In the genomic region with DNA sequence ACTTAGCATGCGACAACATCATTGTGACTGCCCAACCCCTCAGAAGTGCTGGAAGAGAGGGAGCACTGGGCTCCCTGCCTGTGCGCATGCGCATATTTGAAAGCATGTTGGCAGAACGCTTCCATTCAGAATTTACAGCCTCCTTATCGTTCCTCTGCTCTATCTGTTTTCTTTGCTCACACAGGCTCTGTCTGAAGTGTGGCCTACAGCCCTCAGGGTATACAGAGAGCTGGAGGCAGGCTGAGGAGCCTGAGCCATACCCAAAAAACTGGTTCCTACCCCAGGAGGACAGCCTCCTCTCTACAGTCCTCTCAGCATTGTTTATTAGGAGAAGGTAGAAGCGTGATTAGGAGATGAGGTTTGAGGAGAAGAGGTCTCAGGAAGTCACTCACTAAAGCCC, we compare ENCODE assay signal across 18 mouse cellular contexts.
"Had no signal": no experiment of that assay in that cellular context is flagged by ENCODE, and none has a peak within 500 bp of the region (broad histone marks: within the 10 kb centered on the region; RNA-seq: fewer than 3 reads in every experiment).

No protein-coding gene starts in this region.

- H3K9ac ChIP-seq: liver, embryonic 13.5 days; lung, embryonic 14.5 days; midbrain, embryonic 12.5 days; midbrain, embryonic 15.5 days; neural tube, embryonic 12.5 days; neural tube, embryonic 15.5 days had no signal

- H3K27me3 ChIP-seq: liver, embryonic 13.5 days; midbrain, embryonic 12.5 days; midbrain, embryonic 15.5 days; neural tube, embryonic 12.5 days; neural tube, embryonic 15.5 days had no signal

- H3K4me3 ChIP-seq: left cerebral cortex, adult 2 months; liver, embryonic 13.5 days; midbrain, embryonic 12.5 days; midbrain, embryonic 15.5 days; neural tube, embryonic 12.5 days; neural tube, embryonic 15.5 days had no signal

- H3K9me3 ChIP-seq: liver, embryonic 13.5 days; midbrain, embryonic 12.5 days; midbrain, embryonic 15.5 days; neural tube, embryonic 12.5 days; neural tube, embryonic 15.5 days had no signal

- H3K4me2 ChIP-seq: liver, embryonic 13.5 days; lung, embryonic 14.5 days; midbrain, embryonic 12.5 days; midbrain, embryonic 15.5 days; neural tube, embryonic 12.5 days; neural tube, embryonic 15.5 days had no signal

- DNase-seq: kidney, postnatal 14 days; layer of hippocampus, postnatal 36 days; liver, embryonic 13.5 days; lung, embryonic 14.5 days; right cerebral cortex, adult 18-20 months; right cerebral cortex, postnatal 14 days; right cerebral cortex, postnatal 4 days; thymus, adult 2 months; thymus, postnatal 14 days; thymus, postnatal 4 days had no signal

- ATAC-seq: inflammation-experienced regulatory T-cells, adult 6 months; lung, postnatal 0 days; midbrain, embryonic 15.5 days had no signal

- H3K4me1 ChIP-seq: liver, embryonic 13.5 days; midbrain, embryonic 12.5 days; midbrain, embryonic 15.5 days; neural tube, embryonic 12.5 days; neural tube, embryonic 15.5 days had no signal

- H3K36me3 ChIP-seq: liver, embryonic 13.5 days; midbrain, embryonic 12.5 days; midbrain, embryonic 15.5 days; neural tube, embryonic 12.5 days; neural tube, embryonic 15.5 days had no signal

- H3K27ac ChIP-seq: left cerebral cortex, adult 2 months; liver, embryonic 13.5 days; macrophage; midbrain, embryonic 12.5 days; midbrain, embryonic 15.5 days; neural tube, embryonic 12.5 days; neural tube, embryonic 15.5 days had no signal
